ENCODE assay signal across 11 mouse cellular contexts in the genomic region with DNA sequence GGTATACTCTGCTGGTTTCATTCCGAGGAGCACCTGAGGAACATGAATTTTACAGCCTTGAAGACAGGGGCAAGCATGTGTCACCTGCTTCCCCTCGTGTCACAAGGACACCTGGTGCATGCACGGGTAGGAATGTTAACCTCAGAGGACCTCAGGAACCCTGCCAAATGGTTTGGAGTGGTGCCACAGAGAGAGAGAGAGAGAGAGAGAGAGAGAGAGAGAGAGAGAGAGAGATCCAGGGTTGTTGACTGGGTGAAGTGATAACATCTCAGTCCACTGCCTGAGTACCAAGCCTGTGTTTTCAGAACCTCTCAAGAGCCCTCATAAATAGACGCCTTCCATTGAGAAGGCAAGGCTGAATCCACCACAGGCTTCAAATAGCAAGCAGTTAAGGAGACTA. TPM values are rescaled to one million over a fixed set of nuclear protein-coding genes. Genes with fewer than 3 reads are reported as not detected.
DNase-seq lines count a peak whose midpoint lies in the region; ATAC-seq and TF ChIP-seq lines count a peak whose summit lies in the region.
"Had no signal": no experiment of that assay in that cellular context is flagged by ENCODE, and none has a peak within 500 bp of the region (broad histone marks: within the 10 kb centered on the region; RNA-seq: fewer than 3 reads in every experiment).

No protein-coding gene starts in this region.

- H3K9me3 ChIP-seq in heart, postnatal 0 days (replicated peaks; ENCODE audit: control insufficient read depth, low read length) = no peaks in the 10 kb centered on the region
- no peaks in the 10 kb centered on the region for H3K9me3 ChIP-seq in midbrain, embryonic 14.5 days (ENCODE audit: control insufficient read depth, low read length)
- H3K9me3 ChIP-seq in midbrain, embryonic 15.5 days = no peaks in the 10 kb centered on the region
- H3K9me3 ChIP-seq in liver, embryonic 13.5 days (replicated peaks) = no peaks in the 10 kb centered on the region
- no peaks in the 10 kb centered on the region for H3K9me3 ChIP-seq in intestine, embryonic 16.5 days (ENCODE audit: control insufficient read depth, low read length)
- H3K9me3 ChIP-seq: heart, embryonic 13.5 days had no signal

- H3K4me3 ChIP-seq in heart, postnatal 0 days (ENCODE audit: low read depth, low read length) = no peak overlapping the region
- H3K4me3 ChIP-seq in midbrain, embryonic 14.5 days (replicated peaks; ENCODE audit: low read depth, low read length) = no peak overlapping the region
- H3K4me3 ChIP-seq in midbrain, embryonic 15.5 days = no peak overlapping the region
- no peak overlapping the region for H3K4me3 ChIP-seq in liver, embryonic 13.5 days (replicated peaks)
- H3K4me3 ChIP-seq in intestine, embryonic 16.5 days (ENCODE audit: low read length) = no peak overlapping the region
- H3K4me3 ChIP-seq: heart, embryonic 13.5 days had no signal

- 21% methylated on average over 4 of the region's 4 CpGs for WGBS in heart, postnatal 0 days
- 81% methylated on average over 4 of the region's 4 CpGs for WGBS in midbrain, embryonic 14.5 days
- 66% methylated on average over 4 of the region's 4 CpGs for WGBS in midbrain, embryonic 15.5 days
- WGBS in liver, embryonic 13.5 days (ENCODE audit: insufficient replicate concordance) = 44% methylated on average over 4 of the region's 4 CpGs
- WGBS in intestine, embryonic 16.5 days = 43% methylated on average over 4 of the region's 4 CpGs

- peak; percentile 68 for ATAC-seq in heart, postnatal 0 days (ENCODE audit: insufficient read depth, low read depth)
- no peak for ATAC-seq in midbrain, embryonic 14.5 days (ENCODE audit: low FRiP score, low TSS enrichment)
- no peak for ATAC-seq in midbrain, embryonic 15.5 days (replicated peaks)
- no peak for ATAC-seq in liver, embryonic 13.5 days (ENCODE audit: low read depth)
- ATAC-seq in intestine, embryonic 16.5 days = no peak
- ATAC-seq: forebrain, embryonic 14.5 days had no signal

- no peaks in the 10 kb centered on the region for H3K27me3 ChIP-seq in heart, postnatal 0 days (ENCODE audit: control insufficient read depth, insufficient read depth, low read length)
- H3K27me3 ChIP-seq in midbrain, embryonic 14.5 days (ENCODE audit: control insufficient read depth, insufficient read depth, low read length) = no peaks in the 10 kb centered on the region
- H3K27me3 ChIP-seq in midbrain, embryonic 15.5 days (replicated peaks) = no peaks in the 10 kb centered on the region
- H3K27me3 ChIP-seq in liver, embryonic 13.5 days = no peaks in the 10 kb centered on the region
- no peaks in the 10 kb centered on the region for H3K27me3 ChIP-seq in intestine, embryonic 16.5 days (replicated peaks; ENCODE audit: control insufficient read depth, insufficient read depth, low read length)
- H3K27me3 ChIP-seq: CH12.LX; heart, embryonic 13.5 days had no signal

- no peak overlapping the region for H3K4me2 ChIP-seq in heart, postnatal 0 days (ENCODE audit: low read depth, low read length)
- no peak overlapping the region for H3K4me2 ChIP-seq in midbrain, embryonic 14.5 days (ENCODE audit: low read length)
- no peak overlapping the region for H3K4me2 ChIP-seq in midbrain, embryonic 15.5 days
- H3K4me2 ChIP-seq in liver, embryonic 13.5 days = peak overlapping the region; percentile 57
- no peak overlapping the region for H3K4me2 ChIP-seq in intestine, embryonic 16.5 days (ENCODE audit: low read depth, low read length)
- H3K4me2 ChIP-seq: heart, embryonic 13.5 days had no signal

- TF ChIP-seq CTCF in heart, postnatal 0 days (IDR thresholded peaks at IDR 0.05; ENCODE audit: low read depth) = no peak

- 0 out of 2 replicates have a peak, but pooled peaks have one; percentile 48 for TF ChIP-seq EP300 in heart, postnatal 0 days (IDR thresholded peaks at IDR 0.05; ENCODE audit: low read depth)

- no peaks in the 10 kb centered on the region for H3K36me3 ChIP-seq in heart, postnatal 0 days (replicated peaks; ENCODE audit: control insufficient read depth, insufficient read depth, low read length)
- H3K36me3 ChIP-seq in midbrain, embryonic 14.5 days (ENCODE audit: control insufficient read depth, insufficient read depth, low read length) = no peaks in the 10 kb centered on the region
- H3K36me3 ChIP-seq in midbrain, embryonic 15.5 days (replicated peaks) = no peaks in the 10 kb centered on the region
- no peaks in the 10 kb centered on the region for H3K36me3 ChIP-seq in liver, embryonic 13.5 days
- H3K36me3 ChIP-seq in intestine, embryonic 16.5 days (ENCODE audit: control insufficient read depth, insufficient read depth, low read length) = no peaks in the 10 kb centered on the region
- H3K36me3 ChIP-seq: heart, embryonic 13.5 days had no signal

- H3K9ac ChIP-seq in heart, postnatal 0 days (replicated peaks; ENCODE audit: low read depth, low read length) = no peak overlapping the region
- no peak overlapping the region for H3K9ac ChIP-seq in midbrain, embryonic 14.5 days (replicated peaks; ENCODE audit: low read length)
- H3K9ac ChIP-seq in midbrain, embryonic 15.5 days = no peak overlapping the region
- H3K9ac ChIP-seq in liver, embryonic 13.5 days = peak overlapping the region; percentile 49
- H3K9ac ChIP-seq in intestine, embryonic 16.5 days (ENCODE audit: low read depth, low read length) = no peak overlapping the region
- H3K9ac ChIP-seq: heart, embryonic 13.5 days had no signal

- no peak overlapping the region for H3K27ac ChIP-seq in heart, postnatal 0 days (ENCODE audit: low read depth)
- H3K27ac ChIP-seq in midbrain, embryonic 14.5 days (replicated peaks; ENCODE audit: low read depth, low read length) = peak overlapping the region; percentile 55
- no peak overlapping the region for H3K27ac ChIP-seq in midbrain, embryonic 15.5 days
- H3K27ac ChIP-seq in liver, embryonic 13.5 days = peak overlapping the region; percentile 91
- H3K27ac ChIP-seq in intestine, embryonic 16.5 days (ENCODE audit: low read length) = no peak overlapping the region
- H3K27ac ChIP-seq: heart, embryonic 13.5 days had no signal

- intact Hi-C loops in heart, postnatal 36 days (cut with DNase I) = no loop called here

- peak; percentile 13 for DNase-seq in heart, postnatal 0 days (ENCODE audit: low spot score)
- DNase-seq in heart, postnatal 36 days = no peak
- DNase-seq in midbrain, embryonic 14.5 days = no peak
- DNase-seq in liver, embryonic 13.5 days = no peak
- no peak for DNase-seq in B cell, adult 2 months
- DNase-seq in cerebellum, postnatal 36 days = no peak

- peaks cover 13% of the 10 kb centered on the region for H3K4me1 ChIP-seq in heart, postnatal 0 days (ENCODE audit: control insufficient read depth, insufficient read depth)
- H3K4me1 ChIP-seq in midbrain, embryonic 14.5 days (ENCODE audit: control insufficient read depth, insufficient read depth, low read length) = peaks cover 6% of the 10 kb centered on the region
- peaks cover 22% of the 10 kb centered on the region for H3K4me1 ChIP-seq in midbrain, embryonic 15.5 days
- peaks cover 57% of the 10 kb centered on the region for H3K4me1 ChIP-seq in liver, embryonic 13.5 days (replicated peaks)
- H3K4me1 ChIP-seq in intestine, embryonic 16.5 days (ENCODE audit: control insufficient read depth, insufficient read depth, low read length) = peaks cover 11% of the 10 kb centered on the region

RNA-seq across cellular contexts. Expression of a gene that starts 12.0 kb away (rescaled TPM):
- 4.7 and 5.2 TPM in 2 replicates for total RNA-seq in heart, postnatal 0 days (2014; rRNA removed; ENCODE audit: low replicate concordance)
- 8.7 and 9.7 TPM in 2 replicates for polyA plus RNA-seq in heart, postnatal 0 days (2015; fragmentation: Nextera tagmentation; extraction: Ambion mirVana)
- total RNA-seq in heart, postnatal 36 days (2021) = 10 to 100 TPM; 40.4 to 60.4 TPM
- 59.8 and 104 TPM in 2 replicates for polyA plus RNA-seq in midbrain, embryonic 14.5 days (2014; fragmentation: Nextera tagmentation; extraction: Ambion mirVana)
- polyA plus RNA-seq in midbrain, embryonic 15.5 days (2015; fragmentation: Nextera tagmentation; extraction: Ambion mirVana) = 103 and 105 TPM in 2 replicates
- 45.2 and 60.6 TPM in 2 replicates for polyA plus RNA-seq in liver, embryonic 13.5 days (2015; fragmentation: Nextera tagmentation; extraction: Ambion mirVana)
- 47.7 and 47.9 TPM in 2 replicates for polyA plus RNA-seq in intestine, embryonic 16.5 days (2015; fragmentation: Nextera tagmentation; extraction: Ambion mirVana)

RNA-seq across cellular contexts. Expression of a gene that starts 29.8 kb away (rescaled TPM):
- total RNA-seq in heart, postnatal 0 days (2014; rRNA removed; ENCODE audit: low replicate concordance) = 10.0 and 12.2 TPM in 2 replicates
- polyA plus RNA-seq in heart, postnatal 0 days (2015; fragmentation: Nextera tagmentation; extraction: Ambion mirVana) = 5.7 TPM in 2 replicates
- total RNA-seq in heart, postnatal 36 days (2021) = 1 to 10 TPM; 5.9 to 6.6 TPM
- 18.2 and 19.0 TPM in 2 replicates for polyA plus RNA-seq in midbrain, embryonic 14.5 days (2014; fragmentation: Nextera tagmentation; extraction: Ambion mirVana)
- 14.7 and 15.7 TPM in 2 replicates for polyA plus RNA-seq in midbrain, embryonic 15.5 days (2015; fragmentation: Nextera tagmentation; extraction: Ambion mirVana)
- polyA plus RNA-seq in liver, embryonic 13.5 days (2015; fragmentation: Nextera tagmentation; extraction: Ambion mirVana) = 4.5 and 5.8 TPM in 2 replicates
- polyA plus RNA-seq in intestine, embryonic 16.5 days (2015; fragmentation: Nextera tagmentation; extraction: Ambion mirVana) = 9.7 and 11.4 TPM in 2 replicates

Comparison
In these comparisons a context has a peak if more than half of its experiments do, and no peak if none do; other contexts are left out.
1. H3K27ac ChIP-seq: peak in midbrain, embryonic 14.5 days (single experiment) and liver, embryonic 13.5 days (single experiment); none in heart, postnatal 0 days (single experiment), midbrain, embryonic 15.5 days (single experiment) and intestine, embryonic 16.5 days (single experiment).